Mouse (Mus musculus) cortical plate, adult 2 months (tissue): ENCODE results near the gene Nmral1. TPM values are rescaled to one million over a fixed set of nuclear protein-coding genes. Genes with fewer than 3 reads are reported as not detected.
A peak's percentile ranks its signal among the peaks of the same experiment; 100 is the strongest.

ENCODE experiments used
- H3K27ac ChIP-seq: fragments of 200-500 bp; 2 replicates; pipeline ENCODE4 v1.5.1; 2012; ENCODE audit warnings: low read length, control low read depth, inconsistent platforms; ENCODE audit not compliant: insufficient read depth
- H3K4me1 ChIP-seq: fragments of 200-500 bp; 2 replicates; pipeline ENCODE4 v1.6.1; 2011; ENCODE audit warnings: low read length; ENCODE audit not compliant: control insufficient read depth, insufficient read depth
- H3K4me3 ChIP-seq: fragments of 200-500 bp; 2 replicates; pipeline ENCODE4 v1.5.1; 2011; ENCODE audit warnings: mild to moderate bottlenecking, low read length, control low read depth; ENCODE audit not compliant: insufficient read depth
- CTCF ChIP-seq: fragments of 200-500 bp; IDR thresholded peaks from 2 replicates; pipeline ENCODE4 v1.5.1; 2011; ENCODE audit warnings: mild to moderate bottlenecking, control low read depth, low read length; ENCODE audit not compliant: insufficient read depth; ENCODE audit errors: extremely low read depth
- POLR2A ChIP-seq: fragments of 200-500 bp; IDR thresholded peaks from 2 replicates; pipeline ENCODE4 v1.6.1; 2011; ENCODE audit warnings: mild to moderate bottlenecking, low read length, control low read depth; ENCODE audit not compliant: insufficient read depth; ENCODE audit errors: extremely low read depth
- polyA plus RNA-seq: library from polyadenylated mRNA; depleted of rRNA; stranded (reverse); fragments of >200 nt; gene quantifications from 2 replicates; pipeline ENCODE4 v1.2.3, GENCODE M21; 2012

Gene Nmral1
- polyA plus RNA-seq, 1 experiment: 25.5 TPM

DNA sequence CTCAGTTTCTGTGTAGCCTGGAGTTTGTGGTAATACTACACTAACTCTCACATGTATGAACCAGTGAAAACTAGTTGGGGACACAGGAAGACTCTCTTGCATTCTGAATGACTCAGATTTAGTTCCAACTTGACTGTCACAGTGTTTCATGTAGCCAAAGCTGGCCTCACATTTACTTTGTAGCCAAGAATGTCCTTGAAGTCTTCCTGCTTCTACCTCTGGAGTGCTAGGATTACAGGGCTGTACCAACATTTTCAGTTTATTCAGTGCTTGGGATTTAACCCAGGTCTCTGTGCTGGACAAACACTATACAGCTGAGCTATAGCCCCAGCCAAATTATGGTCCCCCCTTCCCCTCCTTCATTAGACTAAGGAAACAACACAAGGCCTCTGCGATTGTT lies 23.0 kb upstream of the Nmral1 start:
- Histone ChIP-seq H3K27ac (no peak overlapping the region), H3K4me3 (no peak overlapping the region)

GRCm38 (mm10) chr16:4739994-4740393 lies 20.8 kb upstream of the Nmral1 start:
- Histone ChIP-seq H3K4me1 (no peaks in the 10 kb centered on the region; the same call in 1 of the 2 replicates), H3K27ac (no peak overlapping the region), H3K4me3 (no peak overlapping the region)
- TF ChIP-seq CTCF (no peak), POLR2A (no peak)

More for the DNA sequence above, 23.0 kb upstream of the Nmral1 start:
- H3K4me1 ChIP-seq: no peaks in the 10 kb centered on the region; the same call in 1 of the 2 replicates
- TF ChIP-seq CTCF (no peak), POLR2A (no peak)

DNA sequence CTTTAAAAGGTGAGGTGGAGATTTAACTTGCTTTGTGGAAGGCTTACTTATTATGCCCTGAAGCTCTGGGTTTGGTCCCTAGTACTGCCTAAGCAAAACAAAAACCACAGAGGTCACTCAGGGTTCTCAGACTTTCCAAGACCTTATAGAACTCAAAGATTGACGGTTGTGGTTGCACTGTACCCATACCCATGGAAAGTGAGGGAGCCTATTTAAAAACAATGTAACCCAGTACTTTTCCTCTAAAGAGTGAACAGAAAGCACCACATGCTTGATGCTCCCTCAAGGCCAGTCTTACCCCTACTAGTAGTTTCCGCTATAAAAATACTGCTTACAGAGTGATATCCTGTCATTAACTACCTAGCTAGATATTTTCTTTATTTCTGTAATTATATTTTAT lies 17.1 kb upstream of the Nmral1 start:
- Histone ChIP-seq H3K27ac (no peak overlapping the region), H3K4me1 (no peaks in the 10 kb centered on the region; the same call in 1 of the 2 replicates), H3K4me3 (no peak overlapping the region)
- TF ChIP-seq POLR2A: no peak
- no peak for TF ChIP-seq CTCF

DNA sequence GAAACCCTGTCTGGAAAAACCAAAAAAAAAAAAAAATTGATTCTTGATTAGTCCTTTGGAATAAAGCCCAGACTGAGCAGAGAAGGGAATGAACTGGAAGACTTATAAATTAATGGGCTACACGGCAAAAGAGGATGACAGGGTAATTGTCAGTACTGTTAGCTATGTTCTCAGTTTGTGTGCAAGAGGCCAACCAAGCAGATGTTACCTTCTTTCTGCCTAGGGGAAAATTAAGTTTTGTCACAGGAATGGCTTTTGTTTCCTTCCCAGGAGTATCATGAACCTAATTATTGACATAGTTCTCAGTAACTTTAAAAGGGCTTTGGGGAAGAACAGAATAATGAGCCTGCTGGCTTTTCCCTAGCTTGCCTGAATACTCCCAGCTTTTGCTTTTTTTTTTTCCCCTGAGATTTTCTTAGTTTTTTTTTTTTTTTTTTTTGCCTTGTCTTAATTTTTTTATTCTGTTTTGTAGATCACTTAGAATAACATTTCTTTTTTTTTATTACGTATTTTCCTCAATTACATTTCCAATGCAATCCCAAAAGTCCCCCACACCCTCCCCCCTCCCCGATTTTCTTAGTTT lies 11.7 kb upstream of the Nmral1 start:
- TF ChIP-seq CTCF (no peak), POLR2A (no peak)
- Histone ChIP-seq H3K4me1 (peaks cover 1% of the 10 kb centered on the region; the same call in 1 of the 2 replicates), H3K27ac (no peak overlapping the region), H3K4me3 (no peak overlapping the region)

DNA sequence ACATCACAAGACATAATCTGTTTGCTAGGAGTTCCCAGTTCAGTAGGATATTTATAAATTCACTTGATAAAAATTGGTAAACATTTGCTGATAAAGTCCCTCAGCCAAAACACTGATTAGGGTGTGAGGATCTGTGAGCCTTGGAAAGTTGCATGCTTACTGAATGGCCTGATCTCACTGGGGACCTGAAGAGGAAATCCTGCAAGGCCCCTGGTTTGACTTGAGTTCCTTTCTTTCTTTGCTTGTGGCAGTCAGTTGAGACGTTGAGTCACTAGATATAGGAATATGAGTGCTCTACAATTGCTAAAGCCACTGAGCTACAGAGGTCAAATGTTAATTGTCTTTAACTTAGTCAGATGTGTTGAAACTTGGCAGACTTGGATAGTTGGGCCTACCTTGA lies 8.8 kb upstream of the Nmral1 start:
- Histone ChIP-seq H3K27ac (no peak overlapping the region), H3K4me3 (no peak overlapping the region; the same call in 1 of the 2 replicates), H3K4me1 (peaks cover 1% of the 10 kb centered on the region; the same call in 1 of the 2 replicates)

DNA sequence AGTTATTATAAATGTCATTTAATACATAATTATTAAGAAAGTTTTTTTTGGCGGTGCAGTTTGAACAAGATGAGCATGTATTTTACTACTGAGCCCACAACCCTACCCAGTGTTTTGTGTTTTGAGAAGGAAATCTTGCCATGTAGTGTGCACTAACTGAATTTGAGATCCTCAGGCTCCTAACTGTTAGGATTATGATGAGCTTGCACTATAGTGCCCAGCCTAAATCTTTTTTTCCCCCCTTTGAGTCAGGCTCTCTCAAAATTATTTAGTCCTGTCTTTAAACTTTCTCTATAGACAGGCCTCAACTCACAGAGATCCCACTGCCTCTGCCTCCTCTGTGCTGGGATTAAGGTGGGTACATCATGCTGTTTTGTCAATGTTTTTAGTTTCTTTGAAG lies 8.4 kb upstream of the Nmral1 start:
- H3K4me1 ChIP-seq: peaks cover 1% of the 10 kb centered on the region; the same call in 1 of the 2 replicates
- H3K27ac ChIP-seq: no peak overlapping the region
- peak overlapping the region; percentile 85; the same call in 1 of the 2 replicates for H3K4me3 ChIP-seq
- TF ChIP-seq CTCF: no peak
- no peak for TF ChIP-seq POLR2A

More for the DNA sequence above, 8.8 kb upstream of the Nmral1 start:
- no peak for TF ChIP-seq POLR2A

DNA sequence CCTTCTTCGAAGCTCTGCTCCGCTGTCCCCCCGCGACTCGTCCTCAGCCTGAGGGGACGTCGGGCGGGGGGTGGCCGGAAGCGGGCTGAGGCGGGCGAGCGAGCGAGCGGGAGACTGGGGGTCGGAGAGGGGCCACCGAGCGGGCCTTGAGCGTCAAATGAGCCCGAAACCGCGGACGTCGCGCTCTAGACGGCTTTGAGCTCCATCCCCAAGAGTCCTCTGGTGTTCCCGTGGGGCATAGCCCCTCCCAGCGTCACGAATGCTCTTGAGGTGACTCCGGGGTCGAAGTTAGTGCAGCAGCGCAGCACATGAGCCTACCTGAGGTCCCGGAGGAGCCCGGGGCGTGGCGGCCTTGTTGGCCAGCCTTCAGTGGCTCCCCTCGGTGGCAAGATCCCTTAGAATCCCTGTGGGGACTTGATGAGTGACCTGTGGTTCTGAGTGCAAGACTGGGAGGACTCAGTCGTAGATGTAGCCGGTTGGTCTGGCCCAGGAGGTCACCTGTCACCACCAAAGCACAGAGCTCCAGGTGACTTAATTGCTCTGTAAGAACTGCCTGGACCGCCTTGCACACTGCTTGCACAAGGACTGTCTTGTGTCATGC lies 7.5 kb upstream of the Nmral1 start:
- H3K4me3 ChIP-seq: peak overlapping the region; percentile 85
- H3K27ac ChIP-seq: peak overlapping the region; percentile 87
- H3K4me1 ChIP-seq: peaks cover 1% of the 10 kb centered on the region; the same call in 1 of the 2 replicates
- TF ChIP-seq CTCF (no peak), POLR2A (no peak)

- TF ChIP-seq POLR2A (peak; percentile 97), CTCF (no peak)
- Histone ChIP-seq H3K27ac (peak within 1 kb of the TSS; percentile 87), H3K4me1 (peaks cover 1% of the 10 kb centered on the region; the same call in 1 of the 2 replicates), H3K4me3 (peak within 1 kb of the TSS; percentile 85)
These were observed 6.8 kb upstream of the Nmral1 start, which contains the start of gene Hmox2 for GRCm38 (mm10) chr16:4725780-4726527. TSS of gene Hmox2 (plus strand) at chr16:4726361.

DNA sequence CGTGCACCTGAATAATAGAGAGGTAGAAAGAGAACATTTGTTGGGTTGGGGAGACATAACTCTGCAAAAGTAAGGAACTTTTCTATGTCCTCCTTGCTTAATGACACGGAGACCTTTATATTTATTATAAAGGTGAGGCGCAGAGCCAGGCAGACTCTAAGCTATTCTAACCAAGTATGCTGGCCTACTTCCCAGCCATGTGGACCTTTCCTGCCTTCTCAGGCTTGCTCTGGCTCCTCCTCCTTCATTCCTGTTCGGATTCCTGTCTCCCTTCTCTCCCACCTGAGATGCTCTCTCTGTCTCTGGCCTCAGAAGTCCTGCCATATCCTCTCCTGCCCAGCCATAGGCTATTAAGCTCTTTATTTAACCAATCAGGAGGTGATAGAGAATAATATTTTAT lies 6.1 kb upstream of the Nmral1 start:
- TF ChIP-seq CTCF (no peak), POLR2A (no peak)
- H3K4me3 ChIP-seq: no peak overlapping the region
- no peak overlapping the region for H3K27ac ChIP-seq
- H3K4me1 ChIP-seq: peaks cover 1% of the 10 kb centered on the region; the same call in 1 of the 2 replicates

GRCm38 (mm10) chr16:4722915-4723209 lies 3.7 kb upstream of the Nmral1 start:
- Histone ChIP-seq H3K27ac (no peak overlapping the region; the same call in 1 of the 2 replicates), H3K4me1 (peaks cover 1% of the 10 kb centered on the region; the same call in 1 of the 2 replicates), H3K4me3 (no peak overlapping the region)
- no peak for TF ChIP-seq POLR2A
- TF ChIP-seq CTCF: no peak
